Mouse (Mus musculus): ENCODE results near the gene Mgat1.
"Not testable (repeated sequence)": the region's sequence is repeated elsewhere in the genome, so short reads cannot be mapped to it uniquely, and the experiment has no call there.

Mgat1 gene

DNA sequence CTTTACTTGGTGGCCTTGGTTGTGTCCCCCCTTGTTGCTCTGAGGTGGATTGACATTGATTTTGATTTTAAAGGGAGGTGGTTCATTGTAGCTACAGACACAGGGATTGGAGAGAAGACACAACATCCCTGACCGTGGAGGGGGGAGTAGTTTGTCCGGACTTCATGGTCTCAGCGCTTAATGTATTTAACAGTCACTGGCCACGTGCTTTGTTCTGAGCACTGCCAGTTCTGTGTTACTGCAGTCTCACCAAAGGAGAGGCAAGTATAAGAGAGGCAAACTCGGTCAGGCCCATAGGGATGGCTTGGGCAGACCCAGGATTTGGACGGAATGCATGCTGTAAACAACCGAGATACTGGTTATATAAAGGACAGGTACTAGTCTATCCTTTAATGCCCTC, 20.1 kb downstream of the Mgat1 start:
- no peak for DNase-seq (ENCODE audit: low spot score)

DNA sequence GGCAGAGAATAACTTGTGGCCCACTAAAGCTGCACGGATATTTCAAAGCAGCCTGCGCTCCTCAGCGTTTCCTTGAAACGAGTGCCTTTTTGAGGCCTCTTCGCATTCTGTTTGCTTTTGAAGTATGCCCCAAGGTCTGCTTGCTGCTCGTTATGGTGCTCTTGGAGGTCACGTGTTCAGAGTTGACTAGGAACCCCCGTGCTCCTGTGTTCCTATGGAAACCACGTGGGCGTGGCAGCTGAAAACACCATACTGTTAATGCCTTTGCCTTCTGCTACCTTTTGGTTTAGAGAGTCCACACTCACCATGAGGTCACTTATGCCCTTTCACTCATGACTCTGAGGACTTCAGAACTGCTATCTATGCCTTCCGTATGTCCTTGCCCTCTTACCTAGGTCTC, 20.6 kb downstream of the Mgat1 start:
- no peak for DNase-seq (ENCODE audit: low spot score)

DNA sequence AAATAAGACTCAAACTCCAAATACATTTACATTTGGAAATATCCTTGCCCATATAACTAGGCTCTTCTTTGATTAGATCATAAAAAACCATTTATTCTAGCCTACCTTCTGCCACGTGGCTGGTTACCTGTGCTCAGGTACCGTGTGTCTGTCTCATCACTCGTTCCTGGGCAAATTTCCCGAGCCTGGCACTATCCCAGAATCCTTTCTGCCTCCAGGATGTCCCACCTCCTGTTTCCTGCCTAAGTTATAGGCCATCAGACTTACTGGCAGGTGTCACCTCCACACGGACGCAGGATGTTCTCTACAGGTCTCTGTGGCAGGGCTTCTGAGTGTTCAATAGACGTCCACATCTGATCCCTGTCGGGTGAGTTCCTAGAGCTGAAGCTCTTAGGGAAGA, 21.1 kb downstream of the Mgat1 start:
- no peak for DNase-seq (ENCODE audit: low spot score)

DNA sequence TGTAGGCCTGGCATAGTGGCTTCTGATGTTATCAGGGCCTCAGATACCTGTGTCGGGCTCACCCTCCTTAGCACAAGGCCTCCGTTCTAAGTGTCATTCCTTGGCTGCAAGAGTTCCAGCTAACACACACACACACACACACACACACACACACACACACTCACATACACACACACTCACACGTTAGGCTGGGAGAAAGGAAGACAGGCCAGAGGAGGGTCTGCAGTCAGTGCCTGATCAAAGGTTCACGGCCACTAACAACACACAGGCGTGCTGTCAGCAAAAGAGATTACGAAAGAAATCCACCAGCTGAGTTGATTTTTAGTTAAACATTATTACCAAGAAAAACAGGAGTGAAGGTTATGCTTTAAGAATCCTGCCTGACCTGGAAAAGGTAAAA, 22.7 kb downstream of the Mgat1 start:
- DNase-seq (ENCODE audit: low spot score) = no peak

DNA sequence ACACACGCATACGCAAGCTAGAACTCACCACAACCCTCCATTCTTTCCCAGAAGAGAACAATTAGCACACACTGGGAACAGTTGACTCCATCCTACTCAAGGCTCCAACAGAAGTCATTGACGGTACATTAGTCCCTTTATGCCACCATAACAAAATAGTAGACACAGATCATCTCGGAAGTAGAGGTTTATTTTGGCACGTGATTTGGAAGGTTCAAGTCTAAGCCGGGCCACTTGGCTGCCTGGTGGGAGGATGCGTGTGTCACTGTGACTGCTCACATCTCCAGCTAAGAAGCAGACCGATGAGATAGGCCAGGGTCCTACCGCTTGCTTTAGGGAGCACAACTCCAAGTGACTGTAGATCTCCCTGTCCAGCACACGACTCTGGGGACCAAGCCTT, 23.3 kb downstream of the Mgat1 start:
- DNase-seq (ENCODE audit: low spot score) = no peak

DNA sequence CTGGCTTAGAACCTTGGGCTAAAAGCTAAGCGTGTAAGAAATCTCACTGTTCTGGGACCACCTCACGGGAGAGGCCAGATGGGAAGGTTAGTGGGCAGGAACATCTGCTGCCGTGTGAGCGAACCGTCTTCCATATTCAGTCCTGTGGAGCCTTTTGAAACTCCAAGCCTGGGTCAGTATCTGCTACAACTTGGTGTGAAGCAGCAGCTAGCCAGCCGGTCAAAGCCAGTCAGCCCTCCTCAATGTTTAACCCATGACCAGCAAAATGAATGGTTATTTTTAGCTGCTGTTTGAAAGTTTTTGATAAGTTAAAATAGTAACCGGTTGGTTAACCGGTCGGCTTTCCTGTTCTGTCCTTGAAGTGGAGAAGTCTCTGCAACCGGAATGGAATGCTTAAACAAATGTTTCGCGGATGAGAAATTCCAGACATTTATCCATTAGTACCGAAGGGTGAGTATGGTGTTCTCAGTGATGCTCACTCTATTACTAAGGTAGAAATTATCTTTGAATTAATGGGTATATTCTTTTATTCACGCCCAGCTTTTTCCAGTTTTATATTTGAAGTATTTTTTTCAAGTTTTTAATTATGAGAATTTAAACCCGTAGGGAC, 24.1 kb downstream of the Mgat1 start:
- DNase-seq (ENCODE audit: low spot score) = no peak

DNA sequence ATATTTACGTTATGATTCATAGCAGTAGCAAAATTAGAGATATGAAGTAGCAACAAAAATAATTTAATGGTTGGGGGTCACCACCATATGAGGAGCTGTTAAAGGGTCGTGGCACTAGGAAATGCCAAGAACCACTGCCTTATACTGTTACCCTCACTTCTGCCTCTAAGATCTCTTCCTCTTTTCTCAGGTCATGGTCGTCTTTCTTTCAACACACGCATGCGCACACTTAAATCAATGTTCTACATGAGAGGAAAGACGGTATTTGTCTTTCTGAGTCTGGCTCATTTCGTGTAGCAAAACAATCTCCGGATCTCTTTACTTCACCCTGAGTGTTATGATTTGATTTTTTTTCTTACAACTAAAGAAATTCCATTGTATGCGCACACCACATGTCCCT, 25.8 kb downstream of the Mgat1 start:
- no peak for DNase-seq (ENCODE audit: low spot score)

DNA sequence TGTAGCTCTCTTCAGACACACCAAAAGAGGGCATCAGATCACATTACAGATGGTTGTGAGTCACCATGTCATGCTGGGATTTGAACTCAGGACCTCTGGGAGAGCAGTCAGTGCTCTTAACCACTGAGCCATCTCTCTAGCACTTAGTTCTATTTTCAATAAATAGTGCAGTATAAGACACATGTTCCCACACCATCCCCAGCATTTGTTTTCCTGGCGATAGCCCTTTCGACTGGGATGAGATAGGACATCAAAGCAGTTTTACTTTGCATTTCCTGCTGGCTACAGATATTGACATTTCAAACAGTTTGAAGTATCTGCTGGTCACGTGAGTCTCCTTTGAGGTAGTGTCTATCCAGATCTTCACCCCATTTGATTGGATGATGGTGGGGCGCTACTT, 26.4 kb downstream of the Mgat1 start:
- no peak for DNase-seq (ENCODE audit: low spot score)

DNA sequence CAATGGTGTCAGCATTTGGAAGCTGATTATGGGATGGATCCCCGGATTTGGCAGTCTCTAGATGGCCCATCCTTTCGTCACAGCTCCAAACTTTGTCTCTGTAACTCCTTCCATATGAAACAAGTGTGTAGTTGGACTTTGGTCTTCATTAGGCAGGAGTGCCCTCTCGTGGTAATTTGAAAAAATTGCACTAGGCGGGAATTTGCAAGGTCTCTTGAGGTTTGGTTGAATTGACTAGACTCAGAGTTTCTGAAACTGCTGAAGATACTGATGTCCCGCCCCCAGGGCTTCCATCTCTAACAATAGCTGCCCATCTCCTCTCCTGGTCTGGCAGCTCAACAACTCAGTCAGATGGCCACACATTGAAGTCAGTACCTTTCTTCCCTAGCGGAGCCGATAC, 27.3 kb downstream of the Mgat1 start:
- DNase-seq (ENCODE audit: low spot score) = peak; percentile 84

DNA sequence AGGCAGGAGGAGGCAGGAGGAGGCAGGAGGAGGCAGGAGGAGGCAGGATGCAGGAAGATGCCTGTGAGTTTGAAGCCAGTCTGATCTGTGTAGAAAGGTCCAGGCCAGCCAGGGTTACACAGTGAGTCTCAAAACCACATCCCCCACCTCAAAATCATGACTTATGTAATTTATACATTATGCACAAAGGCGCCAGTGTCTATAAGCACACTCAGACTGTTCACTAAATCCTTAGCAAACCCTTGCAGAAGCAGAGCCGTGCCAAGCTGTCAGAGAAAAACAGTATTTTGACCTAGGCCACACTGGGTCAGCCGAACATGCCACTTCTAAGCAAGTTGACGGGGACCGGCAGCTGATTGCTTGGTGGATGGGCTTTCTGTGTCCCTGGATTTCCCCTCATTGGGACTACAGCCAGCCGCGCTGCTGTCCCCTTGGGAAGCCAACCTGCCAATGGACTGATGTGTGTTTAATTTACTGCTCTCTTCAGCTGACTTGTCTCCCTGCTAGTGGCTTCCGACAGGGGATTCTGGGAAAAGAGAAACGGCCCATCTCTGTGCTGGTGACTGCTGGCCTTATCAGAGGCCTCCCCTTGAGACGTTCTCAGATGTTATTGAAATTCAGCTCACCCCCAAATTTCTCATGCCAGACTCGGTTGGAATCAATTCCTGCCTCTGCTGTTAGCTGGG, 30.0 kb downstream of the Mgat1 start:
- DNase-seq (ENCODE audit: low spot score) = no peak

DNA sequence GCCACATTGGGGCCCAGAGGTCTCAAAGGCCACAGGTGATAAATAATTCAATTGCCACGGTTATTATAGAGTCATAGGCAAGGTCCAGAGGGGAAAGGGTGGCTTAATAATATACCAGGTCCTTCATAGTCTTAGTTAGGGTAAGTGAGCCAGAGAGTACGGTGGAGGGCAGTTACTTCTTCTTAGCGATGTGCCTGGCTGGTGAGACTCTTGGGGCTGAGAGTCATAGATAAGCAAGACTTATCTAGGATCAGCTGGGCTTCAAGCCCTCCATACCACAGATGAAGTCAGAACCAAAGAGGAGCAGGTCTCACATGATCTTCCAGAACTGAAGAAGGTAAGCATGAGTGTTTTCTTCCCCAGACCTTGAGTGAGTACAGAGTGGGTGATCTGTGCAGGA, 34.2 kb downstream of the Mgat1 start, which contains the start of gene Olfr1393:
Gene Olfr1393, plus strand, starts transcription at position 83 of the 400 bp plus-strand sequence.
- DNase-seq (ENCODE audit: low spot score) = no peak

DNA sequence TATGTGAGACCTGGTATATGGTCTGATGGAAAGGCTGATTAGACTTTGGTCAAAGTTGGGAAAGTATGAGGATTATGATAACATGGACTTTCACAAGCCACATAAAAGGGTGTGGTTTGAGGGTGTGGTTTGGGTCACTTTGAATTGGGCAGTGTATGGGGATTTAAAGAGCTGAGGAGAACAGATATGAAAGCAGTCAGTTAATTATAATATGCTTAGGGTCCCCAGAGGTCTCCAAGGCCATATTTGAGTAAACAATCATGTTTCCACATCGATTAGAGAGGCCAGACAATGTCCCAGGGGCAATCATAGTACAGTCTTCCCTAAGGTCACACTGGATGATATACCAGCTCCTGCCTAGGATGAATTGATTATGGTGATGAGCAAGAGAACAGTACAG, 41.0 kb downstream of the Mgat1 start, which contains the start of gene Olfr1392:
Gene Olfr1392, plus strand, starts transcription at position 301 of the 400 bp plus-strand sequence.
- not testable (repeated sequence) for DNase-seq (ENCODE audit: low spot score)

DNA sequence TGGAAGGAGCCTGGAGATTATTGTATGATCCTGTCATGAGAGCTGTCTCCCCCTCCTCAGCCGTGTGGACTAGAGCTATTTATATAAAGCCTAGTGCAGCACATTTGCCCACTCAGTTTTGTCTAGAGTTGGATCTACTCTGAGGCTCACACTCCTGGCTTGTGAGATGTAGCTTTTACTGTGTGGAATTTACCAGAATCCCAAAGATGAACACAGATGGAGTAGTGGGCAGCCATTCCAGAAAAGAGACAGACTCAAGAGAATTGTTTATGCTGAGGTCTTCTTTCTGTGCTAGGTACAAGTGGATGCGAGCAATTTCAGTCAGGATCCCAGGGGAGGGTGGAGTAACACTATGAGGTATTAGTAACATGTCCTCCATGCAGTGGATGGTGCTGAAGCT, 43.3 kb downstream of the Mgat1 start:
- DNase-seq (ENCODE audit: low spot score) = no peak

DNA sequence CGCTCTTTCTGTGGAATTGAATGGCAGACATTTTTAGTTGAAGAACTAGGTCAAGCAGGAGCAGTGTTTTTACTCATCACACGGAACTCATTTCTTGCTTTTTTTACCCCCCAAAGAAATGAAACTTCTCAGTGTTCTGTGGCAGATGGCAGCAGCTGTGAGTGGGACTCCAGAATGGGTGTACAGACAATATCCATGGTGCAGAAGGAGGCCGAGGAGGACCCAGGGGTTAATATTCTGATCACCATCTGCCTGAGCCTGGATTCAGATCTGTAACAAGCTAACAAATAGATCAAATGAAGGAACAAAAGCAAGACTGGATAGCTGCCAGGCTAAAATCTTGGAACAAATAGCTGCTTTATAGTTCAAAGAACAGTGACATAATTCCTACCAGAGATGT, 48.8 kb downstream of the Mgat1 start:
- no peak for DNase-seq (ENCODE audit: low spot score)

DNA sequence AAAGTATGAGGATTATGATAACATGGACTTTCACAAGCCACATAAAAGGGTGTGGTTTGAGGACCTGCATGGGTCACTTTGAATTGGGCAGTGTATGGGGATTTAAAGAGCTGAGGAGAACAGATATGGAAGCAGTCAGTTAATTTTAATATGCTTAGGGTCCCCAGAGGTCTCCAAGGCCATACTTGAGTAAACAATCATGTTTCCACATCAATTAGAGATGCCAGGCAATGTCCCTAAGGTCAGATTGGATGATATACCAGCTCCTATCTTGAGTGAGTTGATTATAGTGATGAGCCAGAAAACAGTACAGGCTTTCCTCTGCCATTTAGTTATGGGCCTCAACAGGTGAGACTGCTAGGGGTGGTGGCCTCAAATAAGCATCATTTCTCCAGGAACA, 60.5 kb downstream of the Mgat1 start, which contains the start of gene Olfr10:
Gene Olfr10, plus strand, starts transcription at position 301 of the 400 bp plus-strand sequence.
- no peak for DNase-seq (ENCODE audit: low spot score)

DNA sequence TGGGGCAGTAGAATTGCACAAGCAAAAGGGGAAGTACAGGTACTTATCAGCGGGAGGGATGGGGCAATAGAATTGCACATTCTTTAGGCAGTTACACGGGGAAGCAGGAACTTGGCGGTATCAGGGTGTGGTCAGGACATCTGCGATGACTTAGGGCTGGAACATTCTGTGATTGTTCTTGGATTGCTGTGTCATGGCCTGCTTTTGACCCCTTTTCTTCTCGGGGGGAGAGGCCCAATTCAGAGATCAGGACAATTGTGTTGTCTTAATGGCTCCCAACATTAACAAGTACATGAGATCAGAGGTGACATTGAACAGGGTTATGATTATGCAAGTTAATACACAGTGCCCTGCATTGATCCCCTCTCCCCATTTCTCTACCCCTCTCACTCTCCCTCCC, 64.6 kb downstream of the Mgat1 start:
- not testable (repeated sequence) for DNase-seq (ENCODE audit: low spot score)

All from MN1 (cell line).